Mouse (Mus musculus) spleen, adult 2 months (tissue): ENCODE results near the gene Wdr70.

Experiments
- CTCF ChIP-seq: fragments of 200-500 bp; IDR thresholded peaks from 2 replicates; pipeline ENCODE4 v1.5.1; 2011; ENCODE audit warnings: mild to moderate bottlenecking, inconsistent platforms; ENCODE audit not compliant: insufficient read depth, insufficient read length, insufficient replicate concordance; ENCODE audit errors: extremely low read depth
- POLR2A ChIP-seq: fragments of 200-500 bp; IDR thresholded peaks from 2 replicates; pipeline ENCODE4 v1.6.1; 2011; ENCODE audit warnings: low read depth, low read length, inconsistent platforms

- TF ChIP-seq CTCF (no peak), POLR2A (no peak)
Observed at GRCm38 (mm10) chr15:8003789-8004188, 95.2 kb downstream of the Wdr70 start.
